Mouse (Mus musculus): ENCODE measurements around the gene Eif2d. TPM values are rescaled to one million over a fixed set of nuclear protein-coding genes. Genes with fewer than 3 reads are reported as not detected.

Eif2d gene
- polyA plus RNA-seq, 1 experiment from 2014 or later = 58.7 TPM

GRCm38 (mm10) chr1:131212956-131213355 is 60.0 kb downstream of the Eif2d start:
- 75% methylated on average over 5 of the region's 5 CpGs for WGBS
- Histone ChIP-seq H3K9ac (replicated peaks; ENCODE audit: low read depth, low read length) (no peak overlapping the region), H3K4me1 (ENCODE audit: control insufficient read depth, insufficient read depth, low read length) (no peaks in the 10 kb centered on the region), H3K27ac (ENCODE audit: low read depth, low read length) (no peak overlapping the region), H3K4me3 (ENCODE audit: low read depth, low read length) (no peak overlapping the region), H3K27me3 (ENCODE audit: control insufficient read depth, insufficient read depth, low read length) (no peaks in the 10 kb centered on the region), H3K36me3 (ENCODE audit: control insufficient read depth, insufficient read depth, low read length) (no peaks in the 10 kb centered on the region), H3K9me3 (ENCODE audit: control insufficient read depth, low read length) (no peaks in the 10 kb centered on the region), H3K4me2 (ENCODE audit: low read depth, low read length) (no peak overlapping the region)
- ATAC-seq (ENCODE audit: low read depth) = no peak

- Histone ChIP-seq H3K36me3 (ENCODE audit: control insufficient read depth, insufficient read depth, low read length) (no peaks in the 10 kb centered on the region), H3K9me3 (ENCODE audit: control insufficient read depth, low read length) (no peaks in the 10 kb centered on the region), H3K27ac (ENCODE audit: low read depth, low read length) (no peak overlapping the region), H3K4me2 (ENCODE audit: low read depth, low read length) (no peak overlapping the region), H3K27me3 (ENCODE audit: control insufficient read depth, insufficient read depth, low read length) (no peaks in the 10 kb centered on the region), H3K4me1 (ENCODE audit: control insufficient read depth, insufficient read depth, low read length) (no peaks in the 10 kb centered on the region), H3K9ac (replicated peaks; ENCODE audit: low read depth, low read length) (no peak overlapping the region), H3K4me3 (ENCODE audit: low read depth, low read length) (no peak overlapping the region)
- WGBS = 85% methylated on average over 6 of the region's 6 CpGs
- ATAC-seq (ENCODE audit: low read depth) = no peak
Measured at GRCm38 (mm10) chr1:131213361-131213760, 60.4 kb downstream of the Eif2d start.

- Histone ChIP-seq H3K4me3 (ENCODE audit: low read depth, low read length) (no peak overlapping the region), H3K27me3 (ENCODE audit: control insufficient read depth, insufficient read depth, low read length) (no peaks in the 10 kb centered on the region), H3K4me1 (ENCODE audit: control insufficient read depth, insufficient read depth, low read length) (no peaks in the 10 kb centered on the region), H3K4me2 (ENCODE audit: low read depth, low read length) (no peak overlapping the region), H3K9me3 (ENCODE audit: control insufficient read depth, low read length) (no peaks in the 10 kb centered on the region), H3K36me3 (ENCODE audit: control insufficient read depth, insufficient read depth, low read length) (no peaks in the 10 kb centered on the region), H3K9ac (replicated peaks; ENCODE audit: low read depth, low read length) (no peak overlapping the region), H3K27ac (ENCODE audit: low read depth, low read length) (no peak overlapping the region)
- no peak for ATAC-seq (ENCODE audit: low read depth)
- 91% methylated on average over 11 of the region's 11 CpGs for WGBS
Measured at GRCm38 (mm10) chr1:131218933-131219332, 66.0 kb downstream of the Eif2d start.

- 89% methylated on average over 13 of the region's 13 CpGs for WGBS
- H3K9me3 ChIP-seq (ENCODE audit: control insufficient read depth, low read length) = no peaks in the 10 kb centered on the region
- H3K9ac ChIP-seq (replicated peaks; ENCODE audit: low read depth, low read length) = no peak overlapping the region
- H3K4me1 ChIP-seq (ENCODE audit: control insufficient read depth, insufficient read depth, low read length) = no peaks in the 10 kb centered on the region
- H3K27me3 ChIP-seq (ENCODE audit: control insufficient read depth, insufficient read depth, low read length) = no peaks in the 10 kb centered on the region
- H3K27ac ChIP-seq (ENCODE audit: low read depth, low read length) = no peak overlapping the region
- no peak overlapping the region for H3K4me3 ChIP-seq (ENCODE audit: low read depth, low read length)
- no peak for ATAC-seq (ENCODE audit: low read depth)
- no peak overlapping the region for H3K4me2 ChIP-seq (ENCODE audit: low read depth, low read length)
- H3K36me3 ChIP-seq (ENCODE audit: control insufficient read depth, insufficient read depth, low read length) = no peaks in the 10 kb centered on the region
Measured at GRCm38 (mm10) chr1:131221822-131222590, 69.0 kb downstream of the Eif2d start.

GRCm38 (mm10) chr1:131223345-131223744 is 70.4 kb downstream of the Eif2d start:
- Histone ChIP-seq H3K4me1 (ENCODE audit: control insufficient read depth, insufficient read depth, low read length) (no peaks in the 10 kb centered on the region), H3K4me2 (ENCODE audit: low read depth, low read length) (no peak overlapping the region), H3K27me3 (ENCODE audit: control insufficient read depth, insufficient read depth, low read length) (no peaks in the 10 kb centered on the region), H3K9me3 (ENCODE audit: control insufficient read depth, low read length) (no peaks in the 10 kb centered on the region), H3K36me3 (ENCODE audit: control insufficient read depth, insufficient read depth, low read length) (no peaks in the 10 kb centered on the region), H3K9ac (replicated peaks; ENCODE audit: low read depth, low read length) (no peak overlapping the region), H3K27ac (ENCODE audit: low read depth, low read length) (no peak overlapping the region), H3K4me3 (ENCODE audit: low read depth, low read length) (no peak overlapping the region)
- ATAC-seq (ENCODE audit: low read depth) = no peak
- WGBS = 86% methylated on average over 2 of the region's 2 CpGs

GRCm38 (mm10) chr1:131224848-131225471 is 72.0 kb downstream of the Eif2d start:
- H3K36me3 ChIP-seq (ENCODE audit: control insufficient read depth, insufficient read depth, low read length) = no peaks in the 10 kb centered on the region
- H3K27ac ChIP-seq (ENCODE audit: low read depth, low read length) = no peak overlapping the region
- H3K27me3 ChIP-seq (ENCODE audit: control insufficient read depth, insufficient read depth, low read length) = no peaks in the 10 kb centered on the region
- H3K4me3 ChIP-seq (ENCODE audit: low read depth, low read length) = no peak overlapping the region
- peak; percentile 65; the same call in 1 of the 2 replicates for ATAC-seq (ENCODE audit: low read depth)
- no peak overlapping the region for H3K4me2 ChIP-seq (ENCODE audit: low read depth, low read length)
- WGBS = 54% methylated on average over 12 of the region's 12 CpGs
- no peaks in the 10 kb centered on the region for H3K4me1 ChIP-seq (ENCODE audit: control insufficient read depth, insufficient read depth, low read length)
- no peaks in the 10 kb centered on the region for H3K9me3 ChIP-seq (ENCODE audit: control insufficient read depth, low read length)
- no peak overlapping the region for H3K9ac ChIP-seq (replicated peaks; ENCODE audit: low read depth, low read length)

GRCm38 (mm10) chr1:131228225-131228624 is 75.2 kb downstream of the Eif2d start:
- no peak for ATAC-seq (ENCODE audit: low read depth)

GRCm38 (mm10) chr1:131228659-131229058 is 75.7 kb downstream of the Eif2d start:
- no peaks in the 10 kb centered on the region for H3K27me3 ChIP-seq (ENCODE audit: control insufficient read depth, insufficient read depth, low read length)
- H3K9ac ChIP-seq (replicated peaks; ENCODE audit: low read depth, low read length) = no peak overlapping the region
- no peak overlapping the region for H3K4me2 ChIP-seq (ENCODE audit: low read depth, low read length)
- H3K36me3 ChIP-seq (ENCODE audit: control insufficient read depth, insufficient read depth, low read length) = no peaks in the 10 kb centered on the region
- ATAC-seq (ENCODE audit: low read depth) = no peak
- WGBS = 93% methylated on average over 5 of the region's 5 CpGs
- no peaks in the 10 kb centered on the region for H3K9me3 ChIP-seq (ENCODE audit: control insufficient read depth, low read length)
- no peaks in the 10 kb centered on the region for H3K4me1 ChIP-seq (ENCODE audit: control insufficient read depth, insufficient read depth, low read length)
- H3K27ac ChIP-seq (ENCODE audit: low read depth, low read length) = no peak overlapping the region
- H3K4me3 ChIP-seq (ENCODE audit: low read depth, low read length) = no peak overlapping the region

More at GRCm38 (mm10) chr1:131228225-131228624, 75.2 kb downstream of the Eif2d start:
- no peaks in the 10 kb centered on the region for H3K27me3 ChIP-seq (ENCODE audit: control insufficient read depth, insufficient read depth, low read length)
- H3K4me1 ChIP-seq (ENCODE audit: control insufficient read depth, insufficient read depth, low read length) = no peaks in the 10 kb centered on the region
- no peaks in the 10 kb centered on the region for H3K9me3 ChIP-seq (ENCODE audit: control insufficient read depth, low read length)
- H3K4me2 ChIP-seq (ENCODE audit: low read depth, low read length) = no peak overlapping the region
- H3K27ac ChIP-seq (ENCODE audit: low read depth, low read length) = no peak overlapping the region
- no peaks in the 10 kb centered on the region for H3K36me3 ChIP-seq (ENCODE audit: control insufficient read depth, insufficient read depth, low read length)
- H3K4me3 ChIP-seq (ENCODE audit: low read depth, low read length) = no peak overlapping the region
- WGBS = 72% methylated on average over 7 of the region's 7 CpGs
- no peak overlapping the region for H3K9ac ChIP-seq (replicated peaks; ENCODE audit: low read depth, low read length)

GRCm38 (mm10) chr1:131233527-131233926 is 80.5 kb downstream of the Eif2d start:
- ATAC-seq (ENCODE audit: low read depth) = no peak
- no peak overlapping the region for H3K4me2 ChIP-seq (ENCODE audit: low read depth, low read length)
- 70% methylated on average over 12 of the region's 12 CpGs for WGBS
- H3K27ac ChIP-seq (ENCODE audit: low read depth, low read length) = no peak overlapping the region
- H3K4me1 ChIP-seq (ENCODE audit: control insufficient read depth, insufficient read depth, low read length) = no peaks in the 10 kb centered on the region
- H3K9me3 ChIP-seq (ENCODE audit: control insufficient read depth, low read length) = no peaks in the 10 kb centered on the region
- H3K36me3 ChIP-seq (ENCODE audit: control insufficient read depth, insufficient read depth, low read length) = no peaks in the 10 kb centered on the region
- H3K9ac ChIP-seq (replicated peaks; ENCODE audit: low read depth, low read length) = no peak overlapping the region
- no peak overlapping the region for H3K4me3 ChIP-seq (ENCODE audit: low read depth, low read length)
- H3K27me3 ChIP-seq (ENCODE audit: control insufficient read depth, insufficient read depth, low read length) = no peaks in the 10 kb centered on the region
